Mouse (Mus musculus): Measurements from ENCODE around the gene Tppp2.

The Tppp2 gene

DNA sequence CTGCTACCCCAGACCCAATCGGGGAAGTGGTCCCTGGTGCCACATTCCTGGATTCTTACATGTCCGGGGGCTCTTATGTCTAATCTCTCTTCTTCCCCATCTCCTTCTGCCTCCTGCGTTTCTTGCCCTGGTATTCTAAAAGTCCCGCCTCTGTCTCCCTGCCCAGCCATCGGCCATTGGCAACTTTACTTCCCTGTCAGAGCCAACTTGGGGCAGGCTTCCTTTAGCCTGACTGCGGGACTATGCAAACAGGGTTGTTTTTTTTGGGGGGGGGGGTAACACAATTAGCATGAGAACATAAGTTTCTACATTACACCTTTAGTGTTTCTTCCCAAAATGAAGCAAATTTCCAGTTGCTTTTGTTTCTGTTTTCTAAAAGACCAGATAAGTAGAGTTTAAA, 25.1 kb downstream of the Tppp2 start:
- DNase-seq (ENCODE audit: low spot score): no peak

DNA sequence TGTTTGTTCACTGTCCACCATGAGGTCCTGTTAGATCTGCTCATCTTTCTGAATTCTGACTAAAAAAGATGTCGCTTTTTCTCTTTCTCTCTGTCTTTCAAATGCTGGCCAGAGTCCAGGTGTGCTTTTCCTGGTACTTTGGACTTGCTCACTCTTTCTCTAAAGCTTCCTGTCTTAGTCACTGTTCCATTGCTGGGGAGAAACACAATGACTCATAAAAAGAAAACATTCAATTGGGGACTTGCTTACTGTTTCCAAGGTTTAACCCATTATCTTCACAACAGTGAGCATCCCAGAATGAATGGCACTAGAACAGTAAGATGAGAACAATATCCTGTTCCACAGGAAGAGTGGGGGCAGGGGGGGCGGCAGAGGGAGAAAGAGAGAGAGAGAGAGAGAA, 42.1 kb downstream of the Tppp2 start:
- DNase-seq (ENCODE audit: low spot score): no peak

GRCm38 (mm10) chr14:51967400-51967799, 49.2 kb downstream of the Tppp2 start:
- no peak for DNase-seq (ENCODE audit: low spot score)

Data from embryo, embryonic 10.5 days (tissue).